In genomic region chr8:44960455-44960854, GRCm38 (mm10) we compare ENCODE assay signal across 11 mouse cellular contexts. TPM values are rescaled to one million over a fixed set of nuclear protein-coding genes. Genes with fewer than 3 reads are reported as not detected.
DNase-seq lines count a peak whose midpoint lies in the region; ATAC-seq lines count a peak whose summit lies in the region.
"Had no signal": no experiment of that assay in that cellular context is flagged by ENCODE, and none has a peak within 500 bp of the region (broad histone marks: within the 10 kb centered on the region; RNA-seq: fewer than 3 reads in every experiment).

No protein-coding gene starts in this region.

- no peaks in the 10 kb centered on the region for H3K9me3 ChIP-seq in heart, embryonic 12.5 days (replicated peaks)

- H3K27ac ChIP-seq in heart, embryonic 12.5 days (ENCODE audit: poor library complexity, severe bottlenecking): peak overlapping the region; percentile 88
- H3K27ac ChIP-seq: left cerebral cortex, adult 2 months had no signal

- WGBS in heart, embryonic 12.5 days: 27% methylated on average over 10 of the region's 10 CpGs

- no peak overlapping the region for H3K9ac ChIP-seq in heart, embryonic 12.5 days

- peak; percentile 46; the same call in 1 of the 2 replicates for ATAC-seq in heart, embryonic 12.5 days (ENCODE audit: insufficient number of reproducible peaks, low FRiP score)

- peaks cover 41% of the 10 kb centered on the region for H3K36me3 ChIP-seq in heart, embryonic 12.5 days

- no peak overlapping the region for H3K4me2 ChIP-seq in heart, embryonic 12.5 days

- no peak overlapping the region for H3K4me3 ChIP-seq in heart, embryonic 12.5 days
- H3K4me3 ChIP-seq: left cerebral cortex, adult 2 months had no signal

- no peaks in the 10 kb centered on the region for H3K27me3 ChIP-seq in heart, embryonic 12.5 days (replicated peaks)

- no peak for DNase-seq in heart, adult 11 months
- DNase-seq in kidney, postnatal 25 days: peak; percentile 17 to 52
- DNase-seq in kidney, adult 9 months: no peak
- DNase-seq in ZHBTc4 (ENCODE audit: low read depth, low spot score): peak; percentile 58
- DNase-seq in heart, postnatal 4 days: peak; percentile 45
- no peak for DNase-seq in gastrocnemius, postnatal 4 days (ENCODE audit: low spot score in 2 of 2)
- DNase-seq in right cerebral cortex, adult 2 months (ENCODE audit: low spot score in 2 of 2): no peak
- DNase-seq: cerebellum, adult 9-10 months; thymus, adult 2 months had no signal

- peaks cover 60% of the 10 kb centered on the region for H3K4me1 ChIP-seq in heart, embryonic 12.5 days (replicated peaks)

RNA-seq across cellular contexts. Expression of gene Fat1, which starts 25.2 kb away (rescaled TPM):
- polyA plus RNA-seq in heart, embryonic 12.5 days (2016; fragmentation: Nextera tagmentation; extraction: Ambion mirVana): 21.3 and 24.9 TPM in 2 replicates
- total RNA-seq in heart, postnatal 4 days (2021): 10 to 100 TPM; 68.5 to 72.0 TPM
- 10 to 100 TPM; 47.8 to 48.1 TPM for total RNA-seq in gastrocnemius, postnatal 4 days (2021)

Comparison
In these comparisons a context has a peak if more than half of its experiments do, and no peak if none do; other contexts are left out.
1. DNase-seq: peak in kidney, postnatal 25 days (2 of 2), ZHBTc4 (single experiment) and heart, postnatal 4 days (single experiment); none in heart, adult 11 months (single experiment), kidney, adult 9 months (single experiment), gastrocnemius, postnatal 4 days (0 of 2) and right cerebral cortex, adult 2 months (0 of 2).